Mouse (Mus musculus): ENCODE measurements at regions not wholly inside any gene's neighbourhood (a gene's known extent, or its start where the extent isn't known, plus 50 kb on each side); places are given as distances from the start of the nearest gene placed in this dataset.

DNA sequence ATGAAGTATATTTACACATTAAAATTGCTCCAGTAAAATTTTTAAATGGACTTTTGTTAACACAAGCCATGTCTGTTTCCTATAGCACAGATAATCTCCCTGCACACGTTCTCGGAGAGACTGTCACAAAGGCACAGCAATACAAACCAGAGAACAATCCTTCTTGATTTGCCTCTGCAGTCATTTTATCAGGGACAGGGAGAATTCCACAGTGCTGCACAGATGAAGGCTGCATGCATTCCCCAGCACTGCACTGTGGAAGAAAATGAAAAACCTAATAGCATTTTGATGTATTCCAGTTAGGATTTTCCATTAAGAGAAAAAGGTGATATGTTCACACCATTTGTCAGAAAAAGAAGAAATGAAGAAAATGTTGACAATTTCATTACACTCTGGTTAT is 63.4 kb upstream of the 1700008P02Rik start:
- DNase-seq (ENCODE audit: low spot score in 2 of 2), result no peak

DNA sequence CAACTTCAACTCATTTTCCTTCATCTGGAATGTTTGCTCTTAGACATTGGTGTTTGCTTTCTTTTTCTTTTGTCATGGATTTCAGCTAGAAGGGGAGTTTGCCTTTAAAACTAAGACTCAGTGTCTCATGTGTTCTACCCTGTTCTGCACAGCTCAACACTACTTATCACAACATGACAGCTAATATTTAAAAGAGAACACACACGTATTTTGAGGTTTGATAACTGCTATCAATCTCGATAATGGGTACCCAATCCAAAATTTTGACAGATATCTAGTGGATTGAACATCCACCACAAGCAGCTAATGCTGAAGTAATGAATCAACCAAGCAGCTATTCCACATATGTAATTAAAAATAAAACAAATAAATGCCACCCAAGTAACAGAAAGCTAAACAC is 61.2 kb upstream of the 1700008P02Rik start:
- DNase-seq (ENCODE audit: low spot score in 2 of 2), result no peak

DNA sequence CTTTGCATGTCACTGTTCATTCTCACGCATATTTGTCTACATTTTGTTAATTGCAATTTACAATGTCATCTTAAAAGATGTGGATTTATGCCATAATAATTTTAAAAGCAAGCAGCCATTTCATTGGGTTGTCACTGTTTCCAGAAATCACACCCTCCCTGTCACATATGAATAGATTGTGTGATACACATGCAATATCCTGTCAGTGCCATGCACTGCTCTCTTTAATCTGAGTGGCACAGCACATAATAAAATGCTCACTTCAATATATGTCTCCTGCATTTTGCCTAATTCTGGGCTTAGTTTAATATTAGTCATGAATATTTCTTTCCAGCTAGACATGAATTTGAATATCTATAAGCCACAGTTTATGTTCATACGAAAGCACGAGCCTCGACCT is 56.1 kb upstream of the 1700008P02Rik start:
- no peak for DNase-seq (ENCODE audit: low spot score in 2 of 2)

DNA sequence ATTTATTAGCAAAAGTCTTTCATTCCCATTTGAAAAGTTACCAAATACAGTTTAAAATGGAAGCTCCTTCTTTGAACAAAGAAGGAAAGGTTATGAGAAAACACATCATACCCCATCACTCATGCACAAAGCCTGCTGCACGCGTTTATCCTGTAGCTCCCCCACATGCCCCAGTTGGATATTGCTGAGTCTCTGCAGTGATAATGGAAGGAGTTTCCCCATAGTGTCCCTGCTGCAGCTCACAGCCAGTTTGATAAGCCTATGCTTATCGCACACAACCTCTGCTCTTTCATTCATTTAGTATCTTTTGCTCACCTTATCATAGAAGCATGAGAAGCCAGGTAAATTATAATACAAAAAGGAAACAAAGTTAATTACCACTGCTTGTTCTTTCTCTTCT is 55.1 kb upstream of the 1700008P02Rik start:
- DNase-seq (ENCODE audit: low spot score in 2 of 2), result no peak
